Mouse (Mus musculus) testis, adult 2 months (tissue): ENCODE results near the gene Nrp1. TPM values are rescaled to one million over a fixed set of nuclear protein-coding genes. Genes with fewer than 3 reads are reported as not detected.

Experiments
- H3K27ac ChIP-seq: fragments of 200-500 bp; 2 replicates; pipeline ENCODE4 v1.5.1; 2012; ENCODE audit warnings: low read depth, low read length; ENCODE audit not compliant: control insufficient read depth, insufficient read depth
- H3K27me3 ChIP-seq: fragments of 200-500 bp; 2 replicates; pipeline ENCODE4 v1.6.1; 2012; ENCODE audit warnings: mild to moderate bottlenecking, low read length, moderate library complexity; ENCODE audit not compliant: control insufficient read depth, insufficient read depth
- H3K36me3 ChIP-seq: fragments of 200-500 bp; 2 replicates; pipeline ENCODE4 v1.6.1; 2012; ENCODE audit warnings: mild to moderate bottlenecking, low read length; ENCODE audit not compliant: control insufficient read depth, insufficient read depth
- H3K4me1 ChIP-seq: fragments of 200-500 bp; 2 replicates; pipeline ENCODE4 v1.6.1; 2012; ENCODE audit warnings: low read length; ENCODE audit not compliant: control insufficient read depth, insufficient read depth
- H3K4me3 ChIP-seq: fragments of 200-500 bp; 2 replicates; pipeline ENCODE4 v1.5.1; 2012; ENCODE audit warnings: low read depth, mild to moderate bottlenecking, low read length, moderate library complexity, mixed read lengths; ENCODE audit not compliant: control insufficient read depth
- CTCF ChIP-seq: fragments of 200-500 bp; IDR thresholded peaks from 2 replicates; pipeline ENCODE4 v1.5.1; 2012; ENCODE audit warnings: low read depth, mild to moderate bottlenecking, inconsistent platforms, low read length, moderate library complexity; ENCODE audit not compliant: control insufficient read depth, insufficient read depth, insufficient replicate concordance
- POLR2A ChIP-seq: fragments of 200-500 bp; IDR thresholded peaks from 2 replicates; pipeline ENCODE4 v1.6.1; 2012; ENCODE audit warnings: low read depth, mild to moderate bottlenecking, inconsistent platforms, low read length, moderate library complexity; ENCODE audit not compliant: control insufficient read depth
- polyA plus RNA-seq: library from polyadenylated mRNA; depleted of rRNA; stranded (reverse); fragments of >200 nt; gene quantifications from 2 replicates; pipeline ENCODE4 v1.2.3, GENCODE M21; 2012

The Nrp1 gene
- polyA plus RNA-seq, 1 experiment = 1.7 TPM

DNA sequence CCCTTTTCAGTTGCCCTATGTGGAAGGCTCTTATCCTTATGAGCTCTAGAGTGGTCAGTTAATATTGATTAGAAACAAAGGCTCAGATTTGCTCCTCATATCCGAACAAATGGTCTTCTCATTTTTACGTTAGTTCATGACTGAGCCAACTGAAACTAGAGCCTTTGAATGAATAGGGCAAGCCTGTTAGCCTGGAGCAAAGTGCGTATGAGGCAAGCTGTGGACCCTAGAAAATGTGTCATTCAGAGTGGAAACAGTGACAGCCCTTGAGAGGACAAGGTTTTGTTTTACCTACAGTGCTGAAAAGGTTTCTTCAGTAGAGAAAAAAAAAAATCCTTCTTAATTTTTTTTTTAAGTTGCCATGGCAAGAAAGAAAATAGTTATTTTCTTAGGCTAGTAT lies 124.9 kb downstream of the Nrp1 start:
- Histone ChIP-seq H3K36me3 (no peaks in the 10 kb centered on the region), H3K4me3 (no peak overlapping the region), H3K27me3 (no peaks in the 10 kb centered on the region), H3K4me1 (no peaks in the 10 kb centered on the region), H3K27ac (no peak overlapping the region)
- TF ChIP-seq CTCF (no peak), POLR2A (no peak)

DNA sequence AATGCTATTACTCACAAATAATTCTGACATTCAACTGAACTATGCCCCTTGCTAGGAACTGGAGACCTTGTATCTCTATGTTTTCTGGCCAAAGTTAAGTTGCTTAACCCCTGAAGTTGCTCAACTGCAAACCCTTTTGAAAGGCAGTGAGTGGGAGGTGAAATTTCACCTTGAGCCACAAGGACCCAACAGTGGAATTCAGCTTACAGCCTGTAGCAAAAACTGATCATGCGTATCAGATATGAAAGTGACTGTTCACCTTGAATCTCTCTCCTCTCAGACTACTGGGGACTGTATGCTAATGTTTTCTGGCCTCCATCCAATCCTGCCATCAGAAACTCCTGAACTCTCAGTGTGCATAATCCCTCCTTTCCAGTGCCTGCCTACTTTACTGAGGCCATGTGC lies 126.3 kb downstream of the Nrp1 start:
- Histone ChIP-seq H3K4me1 (no peaks in the 10 kb centered on the region), H3K27me3 (no peaks in the 10 kb centered on the region), H3K27ac (no peak overlapping the region), H3K4me3 (no peak overlapping the region), H3K36me3 (no peaks in the 10 kb centered on the region)
- TF ChIP-seq POLR2A (no peak), CTCF (no peak)

- no peak overlapping the region for H3K27ac ChIP-seq
- TF ChIP-seq CTCF (no peak), POLR2A (no peak)
- no peaks in the 10 kb centered on the region for H3K4me1 ChIP-seq
- no peaks in the 10 kb centered on the region for H3K27me3 ChIP-seq
- no peak overlapping the region for H3K4me3 ChIP-seq
- H3K36me3 ChIP-seq = no peaks in the 10 kb centered on the region
Measured at GRCm38 (mm10) chr8:128486043-128486442, 127.6 kb downstream of the Nrp1 start.

GRCm38 (mm10) chr8:128487966-128488931 lies 129.8 kb downstream of the Nrp1 start:
- Histone ChIP-seq H3K4me3 (no peak overlapping the region), H3K4me1 (no peaks in the 10 kb centered on the region), H3K36me3 (no peaks in the 10 kb centered on the region), H3K27ac (no peak overlapping the region), H3K27me3 (no peaks in the 10 kb centered on the region)
- TF ChIP-seq CTCF = no peak
- no peak for TF ChIP-seq POLR2A

DNA sequence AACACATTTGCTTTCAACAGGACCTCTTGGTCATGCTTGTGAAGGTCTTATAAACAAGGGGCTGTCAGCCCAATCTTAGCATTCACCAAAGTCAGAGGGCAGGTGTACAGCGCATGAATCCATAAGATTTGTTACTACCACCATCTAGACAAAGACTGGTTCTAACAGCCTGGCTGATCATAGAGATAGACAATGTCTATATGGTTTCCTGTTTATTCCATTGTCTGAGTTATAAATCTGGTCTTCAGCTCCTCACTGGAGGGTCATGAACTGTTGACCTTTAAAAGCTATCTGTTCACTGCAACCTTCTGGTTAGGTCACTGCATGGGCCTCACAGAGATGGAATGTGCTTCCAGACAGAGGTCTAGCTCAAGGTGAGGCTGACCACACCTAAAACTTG lies 130.9 kb downstream of the Nrp1 start:
- no peaks in the 10 kb centered on the region for H3K36me3 ChIP-seq
- H3K27me3 ChIP-seq = no peaks in the 10 kb centered on the region
- H3K4me3 ChIP-seq = no peak overlapping the region
- TF ChIP-seq CTCF (no peak), POLR2A (no peak)
- no peaks in the 10 kb centered on the region for H3K4me1 ChIP-seq
- H3K27ac ChIP-seq = no peak overlapping the region

GRCm38 (mm10) chr8:128491126-128492067 lies 133.0 kb downstream of the Nrp1 start:
- Histone ChIP-seq H3K27ac (no peak overlapping the region), H3K27me3 (no peaks in the 10 kb centered on the region), H3K4me3 (no peak overlapping the region), H3K36me3 (no peaks in the 10 kb centered on the region), H3K4me1 (no peaks in the 10 kb centered on the region)
- TF ChIP-seq CTCF = no peak
- TF ChIP-seq POLR2A = no peak

GRCm38 (mm10) chr8:128493801-128494200 lies 135.4 kb downstream of the Nrp1 start:
- TF ChIP-seq CTCF (no peak), POLR2A (no peak)
- no peak overlapping the region for H3K27ac ChIP-seq
- no peak overlapping the region for H3K4me3 ChIP-seq
- H3K36me3 ChIP-seq = no peaks in the 10 kb centered on the region
- no peaks in the 10 kb centered on the region for H3K27me3 ChIP-seq
- no peaks in the 10 kb centered on the region for H3K4me1 ChIP-seq
